In genomic region chr7:24904936-24905335, GRCm38 (mm10) we compare ENCODE assay signal across 9 mouse cellular contexts. TPM values are rescaled to one million over a fixed set of nuclear protein-coding genes. Genes with fewer than 3 reads are reported as not detected.
A peak's percentile ranks its signal among the peaks of the same experiment; 100 is the strongest.
DNase-seq lines count a peak whose midpoint lies in the region; ATAC-seq and TF ChIP-seq lines count a peak whose summit lies in the region.
"Had no signal": no experiment of that assay in that cellular context is flagged by ENCODE, and none has a peak within 500 bp of the region (broad histone marks: within the 10 kb centered on the region; RNA-seq: fewer than 3 reads in every experiment).

No protein-coding gene starts in this region.

- H3K79me2 ChIP-seq in C2C12 (ENCODE audit: control insufficient read depth, insufficient read depth) = peaks cover 30% of the 10 kb centered on the region

- H3K36me3 ChIP-seq in C2C12 (ENCODE audit: control insufficient read depth, insufficient read depth) = peaks cover 7% of the 10 kb centered on the region

- H3ac ChIP-seq in C2C12 (ENCODE audit: control insufficient read depth, insufficient read length, low read depth) = peak overlapping the region; percentile 34

- peak; percentile 85 for DNase-seq in R1 (ENCODE audit: low read depth, low spot score)
- peak; percentile 85 for DNase-seq in embryo, embryonic 11 days
- peak; percentile 63 to 80 for DNase-seq in heart, postnatal 10 days
- peak; percentile 48 to 53 for DNase-seq in left cerebral cortex, postnatal 14 days (ENCODE audit: low spot score in 2 of 2)
- peak; percentile 66 for DNase-seq in spleen, adult 12 weeks (ENCODE audit: low spot score)
- no peak for DNase-seq in urinary bladder, postnatal 10 days (ENCODE audit: low spot score)

- peaks cover 12% of the 10 kb centered on the region for H3K79me3 ChIP-seq in C2C12 (ENCODE audit: low read depth)

- intact Hi-C loops in heart, postnatal 10 days (cut with DNase I) = loop anchor here (1.0 to 5.0 kb wide), 3 partner anchors 15 to 172 kb away; partner anchors contain the start of gene Rabac1
- intact Hi-C loops in left cerebral cortex, postnatal 14 days (cut with DNase I) = loop anchor here (5.0 kb wide), 1 partner anchor 47 kb away; no protein-coding TSS in a partner anchor

- peak; percentile 3 for TF ChIP-seq CTCF in C2C12 (IDR thresholded peaks at IDR 0.05; ENCODE audit: control insufficient read depth, insufficient read depth, insufficient read length)

- H3K27me3 ChIP-seq in C2C12 (ENCODE audit: control insufficient read depth, insufficient read depth, insufficient read length) = no peaks in the 10 kb centered on the region

- ATAC-seq in megakaryocyte progenitor cell, adult 5-6 weeks (replicated peaks; ENCODE audit: poor library complexity) = peak; percentile 49

- peak overlapping the region; percentile 60 for H3K4me3 ChIP-seq in C2C12 (ENCODE audit: insufficient read depth, poor library complexity, severe bottlenecking)

TF ChIP-seq in C2C12, 6 proteins besides CTCF, POLR2A, EP300 and RAD21:
- no peak for TF ChIP-seq MYOG (IDR thresholded peaks at IDR 0.05; ENCODE audit: control insufficient read depth, extremely low read depth, insufficient read length)
- no peak for TF ChIP-seq MYOD1 (IDR thresholded peaks at IDR 0.05; ENCODE audit: control insufficient read depth, insufficient read length, low read depth)
- no peak for TF ChIP-seq USF1 (IDR thresholded peaks at IDR 0.05; ENCODE audit: low read depth)
- no peak for TF ChIP-seq FOSL1 (IDR thresholded peaks at IDR 0.05; ENCODE audit: insufficient read depth, low read length, poor library complexity, severe bottlenecking)
- TF ChIP-seq CEBPB (IDR thresholded peaks at IDR 0.05; ENCODE audit: low read depth) = no peak
- TF ChIP-seq MAX (IDR thresholded peaks at IDR 0.05) = no peak
TF ChIP-seq in C2C12: peak in this region for 0.

RNA-seq across cellular contexts. Expression of gene Arhgef1, which starts 2.2 kb away (rescaled TPM):
- polyA plus RNA-seq in C2C12 (2012; fragmentation: generic; extraction: Trizol) = 84.4 TPM
- total RNA-seq in heart, postnatal 10 days (2021) = 10 to 100 TPM; 75.3 to 87.0 TPM
- total RNA-seq in left cerebral cortex, postnatal 14 days (2021) = 10 to 100 TPM; 80.3 to 89.2 TPM
- 58.2 and 67.9 TPM in 2 replicates for total RNA-seq in megakaryocyte progenitor cell, adult 5-6 weeks (2015)
- total RNA-seq in megakaryocyte progenitor cell, adult 5-6 weeks (2017) = 36.6 and 46.2 TPM in 2 replicates

RNA-seq across cellular contexts. Expression of gene Cd79a, which starts 7.8 kb away (rescaled TPM):
- polyA plus RNA-seq in C2C12 (2012; fragmentation: generic; extraction: Trizol) = 0.09 TPM
- 1 to 10 TPM; 1.3 to 1.8 TPM for total RNA-seq in heart, postnatal 10 days (2021)
- total RNA-seq in left cerebral cortex, postnatal 14 days (2021) = under 1 TPM in 1 of 2 experiments, not detected in 1; 0.55 TPM
- total RNA-seq in megakaryocyte progenitor cell, adult 5-6 weeks (2015) = 0.34 and 0.35 TPM in 2 replicates
- total RNA-seq in megakaryocyte progenitor cell, adult 5-6 weeks (2017) = 0.08 and 0.78 TPM in 2 replicates

RNA-seq across cellular contexts. Expression of gene Rps19, which starts 20.8 kb away (rescaled TPM):
- polyA plus RNA-seq in C2C12 (2012; fragmentation: generic; extraction: Trizol) = 3,185 TPM
- 100 to 1,000 TPM; 752 to 777 TPM for total RNA-seq in heart, postnatal 10 days (2021)
- total RNA-seq in left cerebral cortex, postnatal 14 days (2021) = 100 to 1,000 TPM; 421 to 431 TPM
- total RNA-seq in megakaryocyte progenitor cell, adult 5-6 weeks (2015) = 2,965 and 3,011 TPM in 2 replicates
- 1,012 and 1,228 TPM in 2 replicates for total RNA-seq in megakaryocyte progenitor cell, adult 5-6 weeks (2017)

RNA-seq across cellular contexts. Expression of gene Dmrtc2, which starts 35.1 kb away (rescaled TPM):
- not detected for polyA plus RNA-seq in C2C12 (2012; fragmentation: generic; extraction: Trizol)
- total RNA-seq in heart, postnatal 10 days (2021) = not detected
- not detected for total RNA-seq in left cerebral cortex, postnatal 14 days (2021)
- not detected in 2 replicates for total RNA-seq in megakaryocyte progenitor cell, adult 5-6 weeks (2015)
- not detected in 2 replicates for total RNA-seq in megakaryocyte progenitor cell, adult 5-6 weeks (2017)
- total RNA-seq: left cerebral cortex, postnatal 10 days had no signal

RNA-seq across cellular contexts. Expression of gene Lypd4, which starts 35.2 kb away (rescaled TPM):
- polyA plus RNA-seq in C2C12 (2012; fragmentation: generic; extraction: Trizol) = not detected
- total RNA-seq in heart, postnatal 10 days (2021) = not detected
- total RNA-seq in left cerebral cortex, postnatal 14 days (2021) = not detected
- total RNA-seq in megakaryocyte progenitor cell, adult 5-6 weeks (2015) = not detected in 2 replicates
- total RNA-seq in megakaryocyte progenitor cell, adult 5-6 weeks (2017) = not detected in 2 replicates
- total RNA-seq: left cerebral cortex, postnatal 10 days had no signal
